In genomic region chr4:137476065-137476760, GRCm38 (mm10) we compare ENCODE assay signal across 9 mouse cellular contexts. TPM values are rescaled to one million over a fixed set of nuclear protein-coding genes. Genes with fewer than 3 reads are reported as not detected.
DNase-seq lines count a peak whose midpoint lies in the region; ATAC-seq lines count a peak whose summit lies in the region.
"Had no signal": no experiment of that assay in that cellular context is flagged by ENCODE, and none has a peak within 500 bp of the region (broad histone marks: within the 10 kb centered on the region; RNA-seq: fewer than 3 reads in every experiment).

No protein-coding gene starts in this region.

- peak overlapping the region; percentile 81 for H3K27ac ChIP-seq in intestine, embryonic 16.5 days (ENCODE audit: low read length)
- H3K27ac ChIP-seq in liver, embryonic 13.5 days = no peak overlapping the region

- peak; percentile 60 to 82 for DNase-seq in adrenal gland, adult (ENCODE audit: inconsistent age in 2 of 2, low spot score in 1 of 2)
- DNase-seq in adrenal gland, postnatal 25 days = no peak
- peak; percentile 61 for DNase-seq in adipocyte (ENCODE audit: low spot score)
- DNase-seq in heart, adult 11 months = peak; percentile 100
- DNase-seq in liver, embryonic 13.5 days = no peak
- peak; percentile 73 for DNase-seq in testis, postnatal 10 days (ENCODE audit: low spot score)
- DNase-seq in natural killer cell, adult 2 months (ENCODE audit: low spot score in 2 of 2) = no peak

- H3K9ac ChIP-seq in intestine, embryonic 16.5 days (ENCODE audit: low read depth, low read length) = peak overlapping the region; percentile 55
- no peak overlapping the region for H3K9ac ChIP-seq in liver, embryonic 13.5 days

- peak overlapping the region; percentile 56 for H3K4me2 ChIP-seq in intestine, embryonic 16.5 days (ENCODE audit: low read depth, low read length)
- H3K4me2 ChIP-seq in liver, embryonic 13.5 days = peak overlapping the region; percentile 21; the same call in 1 of the 2 replicates

- H3K9me3 ChIP-seq in intestine, embryonic 16.5 days (ENCODE audit: control insufficient read depth, low read length) = no peaks in the 10 kb centered on the region
- H3K9me3 ChIP-seq in liver, embryonic 13.5 days (replicated peaks) = no peaks in the 10 kb centered on the region

- H3K4me1 ChIP-seq in intestine, embryonic 16.5 days (ENCODE audit: control insufficient read depth, insufficient read depth, low read length) = peaks cover 81% of the 10 kb centered on the region
- H3K4me1 ChIP-seq in liver, embryonic 13.5 days (replicated peaks) = peaks cover 83% of the 10 kb centered on the region

- 20% methylated on average over 10 of the region's 10 CpGs for WGBS in intestine, embryonic 16.5 days
- WGBS in liver, embryonic 13.5 days (ENCODE audit: insufficient replicate concordance) = 38% methylated on average over 10 of the region's 10 CpGs

- H3K4me3 ChIP-seq in intestine, embryonic 16.5 days (ENCODE audit: low read length) = peak overlapping the region; percentile 36
- H3K4me3 ChIP-seq in liver, embryonic 13.5 days (replicated peaks) = no peak overlapping the region
- H3K4me3 ChIP-seq: erythroblast, embryonic 14.5 days had no signal

- H3K36me3 ChIP-seq in intestine, embryonic 16.5 days (ENCODE audit: control insufficient read depth, insufficient read depth, low read length) = no peaks in the 10 kb centered on the region
- H3K36me3 ChIP-seq in liver, embryonic 13.5 days = no peaks in the 10 kb centered on the region

- no peaks in the 10 kb centered on the region for H3K27me3 ChIP-seq in intestine, embryonic 16.5 days (replicated peaks; ENCODE audit: control insufficient read depth, insufficient read depth, low read length)
- 0 out of 2 replicates have a peak, but pooled peaks cover 3% of the 10 kb centered on the region for H3K27me3 ChIP-seq in liver, embryonic 13.5 days

- ATAC-seq in intestine, embryonic 16.5 days = peak; percentile 80
- ATAC-seq in liver, embryonic 13.5 days (ENCODE audit: low read depth) = no peak

RNA-seq across cellular contexts. Expression of gene Hspg2, which starts 7.6 kb away (rescaled TPM):
- total RNA-seq in adrenal gland, postnatal 25 days (2021) = 177 and 197 TPM in 2 replicates
- polyA plus RNA-seq in intestine, embryonic 16.5 days (2015; fragmentation: Nextera tagmentation; extraction: Ambion mirVana) = 24.5 TPM in 2 replicates
- 2.6 and 3.2 TPM in 2 replicates for polyA plus RNA-seq in liver, embryonic 13.5 days (2015; fragmentation: Nextera tagmentation; extraction: Ambion mirVana)

RNA-seq across cellular contexts. Expression of gene 1700013G24Rik, which starts 23.1 kb away (rescaled TPM):
- total RNA-seq in adrenal gland, postnatal 25 days (2021) = not detected in 2 replicates
- polyA plus RNA-seq in intestine, embryonic 16.5 days (2015; fragmentation: Nextera tagmentation; extraction: Ambion mirVana) = not detected in 2 replicates
- not detected in 2 replicates for polyA plus RNA-seq in liver, embryonic 13.5 days (2015; fragmentation: Nextera tagmentation; extraction: Ambion mirVana)
- polyA plus RNA-seq: erythroblast, embryonic 14.5 days had no signal

RNA-seq across cellular contexts. Expression of gene Cela3b, which starts 45.9 kb away (rescaled TPM):
- total RNA-seq in adrenal gland, postnatal 25 days (2021) = not detected in 2 replicates
- polyA plus RNA-seq in intestine, embryonic 16.5 days (2015; fragmentation: Nextera tagmentation; extraction: Ambion mirVana) = 237 and 402 TPM in 2 replicates
- 0.17 TPM in 1 of 2 replicates, not detected in the other for polyA plus RNA-seq in liver, embryonic 13.5 days (2015; fragmentation: Nextera tagmentation; extraction: Ambion mirVana)
- polyA plus RNA-seq: erythroblast, embryonic 14.5 days had no signal

Comparison
In these comparisons a context has a peak if more than half of its experiments do, and no peak if none do; other contexts are left out.
1. DNase-seq: peak in adrenal gland, adult (2 of 2), adipocyte (single experiment), heart, adult 11 months (single experiment) and testis, postnatal 10 days (single experiment); none in adrenal gland, postnatal 25 days (single experiment), liver, embryonic 13.5 days (single experiment) and natural killer cell, adult 2 months (0 of 2).
2. RNA of gene Cela3b, which starts 45.9 kb away (polyA plus RNA-seq): 237 to 402 TPM in intestine, embryonic 16.5 days; 0.17 TPM in liver, embryonic 13.5 days; every median in the first group is over 100 times any median in the second.